Mouse (Mus musculus) kidney, adult 18-20 months (tissue): ENCODE measurements around the gene Dda1.

Experiments
- DNase-seq: peaks from one replicate; pipeline ENCODE4 v3.0.0; 2021

Dda1 gene

GRCm38 (mm10) chr8:71470146-71470912 is 1.3 kb downstream of the Dda1 start:
- DNase-seq, result no peak

- no peak for DNase-seq
Observed at GRCm38 (mm10) chr8:71470913-71471255, 1.9 kb downstream of the Dda1 start.

- no peak for DNase-seq
Observed at GRCm38 (mm10) chr8:71471861-71472260, 2.9 kb downstream of the Dda1 start.

- no peak for DNase-seq
Observed at GRCm38 (mm10) chr8:71472601-71473386, 3.8 kb downstream of the Dda1 start.

GRCm38 (mm10) chr8:71474344-71474743 is 5.3 kb downstream of the Dda1 start:
- DNase-seq, result no peak

GRCm38 (mm10) chr8:71474785-71475701 is 6.0 kb downstream of the Dda1 start:
- no peak for DNase-seq

- no peak for DNase-seq
Observed at GRCm38 (mm10) chr8:71475702-71476075, 6.7 kb downstream of the Dda1 start.

GRCm38 (mm10) chr8:71476099-71476940 is 7.3 kb downstream of the Dda1 start:
- peak; percentile 85 for DNase-seq

- DNase-seq, result no peak
Observed at GRCm38 (mm10) chr8:71477196-71477845, 8.3 kb downstream of the Dda1 start.

GRCm38 (mm10) chr8:71478943-71479342 is 9.9 kb downstream of the Dda1 start:
- no peak for DNase-seq

GRCm38 (mm10) chr8:71483932-71484331 is 14.9 kb downstream of the Dda1 start:
- DNase-seq, result peak; percentile 42

GRCm38 (mm10) chr8:71484736-71485135 is 15.7 kb downstream of the Dda1 start:
- DNase-seq, result no peak

- DNase-seq, result peak; percentile 84
Observed at GRCm38 (mm10) chr8:71485142-71486135, 16.4 kb downstream of the Dda1 start, which contains the start of gene Ano8. Ano8 (minus strand) TSS chr8:71485963.

GRCm38 (mm10) chr8:71486136-71486529 is 17.1 kb downstream of the Dda1 start:
- peak; percentile 28 for DNase-seq

- peak; percentile 90 for DNase-seq
Observed at GRCm38 (mm10) chr8:71487691-71488445, 18.9 kb downstream of the Dda1 start, which contains the start of gene Gtpbp3. Gtpbp3 (plus strand) TSS chr8:71488103.

- DNase-seq, result peak; percentile 86
Observed at GRCm38 (mm10) chr8:71488454-71488853, 19.5 kb downstream of the Dda1 start.

- DNase-seq, result peak; percentile 89
Observed at GRCm38 (mm10) chr8:71495039-71495438, 26.0 kb downstream of the Dda1 start.

- peak; percentile 26 for DNase-seq
Observed at GRCm38 (mm10) chr8:71495811-71496210, 26.8 kb downstream of the Dda1 start.

GRCm38 (mm10) chr8:71496481-71496880 is 27.5 kb downstream of the Dda1 start:
- DNase-seq, result peak; percentile 92
